Mouse (Mus musculus): Measurements from ENCODE around the gene Rasl11a. TPM values are rescaled to one million over a fixed set of nuclear protein-coding genes. Genes with fewer than 3 reads are reported as not detected.
A peak's percentile ranks its signal among the peaks of the same experiment; 100 is the strongest.
"Not testable (repeated sequence)": the region's sequence is repeated elsewhere in the genome, so short reads cannot be mapped to it uniquely, and the experiment has no call there.

Rasl11a gene
- polyA plus RNA-seq, 1 experiment from 2014 or later: 7.6 TPM

DNA sequence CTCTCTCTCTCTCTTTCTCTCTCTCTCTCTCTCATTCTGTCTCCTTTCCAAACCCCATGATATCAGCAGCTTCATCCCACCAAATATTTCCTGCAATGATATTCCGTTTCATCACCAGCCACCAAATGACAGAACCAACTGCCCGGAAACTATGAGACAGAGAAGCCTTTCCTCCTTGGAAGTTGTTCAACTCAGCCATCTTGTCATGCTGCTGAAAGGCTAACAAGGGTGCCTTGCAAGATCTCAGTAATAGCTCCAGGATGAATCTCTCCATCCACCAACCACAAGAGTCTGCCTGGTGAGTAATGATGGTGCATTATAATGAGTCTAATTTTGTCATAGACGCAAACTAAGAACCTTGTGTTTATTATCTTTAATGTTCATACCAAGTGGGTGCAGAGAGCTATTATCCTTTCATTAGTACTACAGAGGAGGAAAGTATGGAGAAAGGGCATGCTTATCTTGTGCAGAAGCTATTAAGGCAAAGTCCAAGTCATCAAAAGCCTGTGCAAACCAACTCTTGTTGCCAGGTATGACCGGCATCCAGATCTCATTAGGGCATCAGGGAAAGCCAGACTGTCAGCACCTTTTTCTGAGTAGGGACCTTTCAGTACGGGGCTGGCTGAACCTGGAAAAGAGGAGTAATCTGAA, 28.2 kb downstream of the Rasl11a start:
- no peaks in the 10 kb centered on the region for H3K9me3 ChIP-seq (ENCODE audit: control insufficient read depth, low read length)
- H3K4me2 ChIP-seq (replicated peaks): no peak overlapping the region
- no peak overlapping the region for H3K9ac ChIP-seq
- 95% methylated on average over 5 of the region's 5 CpGs for WGBS
- H3K27ac ChIP-seq: no peak overlapping the region
- no peak overlapping the region for H3K4me3 ChIP-seq (replicated peaks; ENCODE audit: low read length)
- no peaks in the 10 kb centered on the region for H3K27me3 ChIP-seq (ENCODE audit: control insufficient read depth, insufficient read depth, low read length)
- no peaks in the 10 kb centered on the region for H3K4me1 ChIP-seq (replicated peaks; ENCODE audit: control insufficient read depth, insufficient read depth, low read length)
- ATAC-seq (ENCODE audit: low FRiP score) (no peak), DNase-seq (ENCODE audit: low spot score) (no peak)
- no peaks in the 10 kb centered on the region for H3K36me3 ChIP-seq (replicated peaks; ENCODE audit: control insufficient read depth, insufficient read depth)

DNA sequence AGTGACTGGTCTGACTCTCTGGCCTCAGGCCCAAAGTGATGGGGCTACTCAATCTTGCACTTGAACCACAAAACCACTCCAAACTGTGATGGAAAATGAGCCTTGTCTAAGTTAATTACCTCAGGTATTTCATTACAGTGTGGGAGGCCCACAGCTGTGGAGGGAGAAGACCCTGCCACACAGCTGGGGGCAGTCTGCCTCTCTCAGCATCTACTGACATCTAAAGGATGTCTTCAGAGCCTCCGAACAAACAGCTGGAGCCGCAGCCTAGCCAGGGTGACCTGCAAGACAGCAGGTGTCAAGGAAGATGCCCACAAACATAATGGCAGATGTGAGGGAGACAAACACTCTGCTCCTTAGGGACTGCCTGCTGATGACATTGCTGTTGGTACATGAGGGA, 31.2 kb downstream of the Rasl11a start:
- H3K27me3 ChIP-seq (ENCODE audit: control insufficient read depth, insufficient read depth, low read length): no peaks in the 10 kb centered on the region
- ATAC-seq (ENCODE audit: low FRiP score) (no peak), DNase-seq (ENCODE audit: low spot score) (no peak)
- H3K9ac ChIP-seq: no peak overlapping the region
- H3K36me3 ChIP-seq (replicated peaks; ENCODE audit: control insufficient read depth, insufficient read depth): no peaks in the 10 kb centered on the region
- no peak overlapping the region for H3K27ac ChIP-seq
- H3K4me1 ChIP-seq (replicated peaks; ENCODE audit: control insufficient read depth, insufficient read depth, low read length): no peaks in the 10 kb centered on the region
- H3K9me3 ChIP-seq (ENCODE audit: control insufficient read depth, low read length): no peaks in the 10 kb centered on the region
- no peak overlapping the region for H3K4me3 ChIP-seq (replicated peaks; ENCODE audit: low read length)
- WGBS: 84% methylated on average over 2 of the region's 2 CpGs
- H3K4me2 ChIP-seq (replicated peaks): no peak overlapping the region

DNA sequence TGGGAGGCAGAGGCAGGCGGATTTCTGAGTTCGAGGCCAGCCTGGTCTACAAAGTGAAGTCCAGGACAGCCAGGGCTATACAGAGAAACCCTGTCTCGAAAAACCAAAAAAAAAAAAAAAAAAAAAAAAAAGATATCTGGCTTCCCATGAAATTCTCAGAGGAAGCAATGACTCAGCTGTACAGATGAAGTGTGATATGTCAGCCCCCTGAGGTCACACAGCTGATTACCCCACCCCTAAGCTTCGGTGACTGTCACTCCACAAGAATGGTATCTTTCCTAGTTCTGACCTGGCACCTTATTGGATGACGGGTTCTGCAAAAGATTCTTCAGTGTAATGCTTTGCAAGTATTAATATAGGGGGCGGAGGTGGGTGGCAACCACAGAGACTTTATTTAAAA, 33.0 kb downstream of the Rasl11a start:
- not testable (repeated sequence) for ATAC-seq (ENCODE audit: low FRiP score); H3K4me2 ChIP-seq (replicated peaks); H3K9me3 ChIP-seq (ENCODE audit: control insufficient read depth, low read length); H3K4me1 ChIP-seq (replicated peaks; ENCODE audit: control insufficient read depth, insufficient read depth, low read length); H3K27me3 ChIP-seq (ENCODE audit: control insufficient read depth, insufficient read depth, low read length); H3K36me3 ChIP-seq (replicated peaks; ENCODE audit: control insufficient read depth, insufficient read depth); H3K4me3 ChIP-seq (replicated peaks; ENCODE audit: low read length); H3K9ac ChIP-seq; DNase-seq (ENCODE audit: low spot score); H3K27ac ChIP-seq
- WGBS: 52% methylated on average over 3 of the region's 6 CpGs

DNA sequence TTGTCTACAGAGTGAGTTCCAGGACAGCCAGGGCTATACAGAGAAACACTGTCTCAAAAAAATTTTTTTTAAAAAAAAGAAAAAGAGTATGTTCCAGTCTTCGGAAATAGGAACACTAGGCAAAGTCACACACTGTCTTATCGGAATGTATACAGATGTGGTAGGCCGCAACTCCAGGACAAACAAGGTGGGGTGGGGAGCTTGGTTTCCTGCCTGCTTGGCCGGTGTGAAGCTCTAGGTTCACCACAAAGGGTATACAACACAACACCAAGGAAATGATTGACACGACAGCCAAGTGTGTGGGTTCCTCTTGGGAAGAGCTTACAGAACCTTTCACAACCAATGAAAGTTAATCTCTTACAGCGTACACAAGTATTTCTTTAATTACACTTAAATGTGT, 37.4 kb downstream of the Rasl11a start:
- Histone ChIP-seq H3K4me3 (replicated peaks; ENCODE audit: low read length) (no peak overlapping the region), H3K9me3 (ENCODE audit: control insufficient read depth, low read length) (no peaks in the 10 kb centered on the region), H3K4me2 (replicated peaks) (no peak overlapping the region), H3K9ac (no peak overlapping the region), H3K4me1 (replicated peaks; ENCODE audit: control insufficient read depth, insufficient read depth, low read length) (no peaks in the 10 kb centered on the region), H3K27me3 (ENCODE audit: control insufficient read depth, insufficient read depth, low read length) (no peaks in the 10 kb centered on the region), H3K36me3 (replicated peaks; ENCODE audit: control insufficient read depth, insufficient read depth) (no peaks in the 10 kb centered on the region), H3K27ac (no peak overlapping the region)
- 89% methylated on average over 6 of the region's 6 CpGs for WGBS
- ATAC-seq (ENCODE audit: low FRiP score) (no peak), DNase-seq (ENCODE audit: low spot score) (no peak)

DNA sequence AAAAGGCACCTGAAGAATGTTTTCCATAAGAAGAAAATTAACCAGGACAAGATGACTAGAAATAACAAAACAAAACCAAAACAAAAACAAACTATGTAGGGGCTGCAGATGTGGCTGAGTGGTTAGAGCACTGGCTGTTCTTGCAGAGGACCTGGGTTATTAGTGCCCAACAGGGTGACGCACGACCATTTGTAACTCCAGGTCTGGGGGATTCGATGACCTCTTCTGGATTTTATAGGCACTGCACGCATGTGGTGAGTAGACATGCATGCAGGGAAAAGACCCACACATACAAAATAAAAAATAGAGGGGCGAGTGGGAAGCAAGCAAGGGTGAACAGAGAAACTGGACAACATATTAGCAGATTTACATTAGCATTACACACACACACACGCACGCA, 38.2 kb downstream of the Rasl11a start:
- no peak overlapping the region for H3K9ac ChIP-seq
- no peaks in the 10 kb centered on the region for H3K9me3 ChIP-seq (ENCODE audit: control insufficient read depth, low read length)
- WGBS: 72% methylated on average over 7 of the region's 7 CpGs
- no peak overlapping the region for H3K27ac ChIP-seq
- H3K27me3 ChIP-seq (ENCODE audit: control insufficient read depth, insufficient read depth, low read length): no peaks in the 10 kb centered on the region
- H3K4me1 ChIP-seq (replicated peaks; ENCODE audit: control insufficient read depth, insufficient read depth, low read length): no peaks in the 10 kb centered on the region
- H3K4me2 ChIP-seq (replicated peaks): no peak overlapping the region
- no peak for DNase-seq (ENCODE audit: low spot score)
- ATAC-seq (ENCODE audit: low FRiP score): no peak
- H3K36me3 ChIP-seq (replicated peaks; ENCODE audit: control insufficient read depth, insufficient read depth): no peaks in the 10 kb centered on the region
- H3K4me3 ChIP-seq (replicated peaks; ENCODE audit: low read length): no peak overlapping the region

DNA sequence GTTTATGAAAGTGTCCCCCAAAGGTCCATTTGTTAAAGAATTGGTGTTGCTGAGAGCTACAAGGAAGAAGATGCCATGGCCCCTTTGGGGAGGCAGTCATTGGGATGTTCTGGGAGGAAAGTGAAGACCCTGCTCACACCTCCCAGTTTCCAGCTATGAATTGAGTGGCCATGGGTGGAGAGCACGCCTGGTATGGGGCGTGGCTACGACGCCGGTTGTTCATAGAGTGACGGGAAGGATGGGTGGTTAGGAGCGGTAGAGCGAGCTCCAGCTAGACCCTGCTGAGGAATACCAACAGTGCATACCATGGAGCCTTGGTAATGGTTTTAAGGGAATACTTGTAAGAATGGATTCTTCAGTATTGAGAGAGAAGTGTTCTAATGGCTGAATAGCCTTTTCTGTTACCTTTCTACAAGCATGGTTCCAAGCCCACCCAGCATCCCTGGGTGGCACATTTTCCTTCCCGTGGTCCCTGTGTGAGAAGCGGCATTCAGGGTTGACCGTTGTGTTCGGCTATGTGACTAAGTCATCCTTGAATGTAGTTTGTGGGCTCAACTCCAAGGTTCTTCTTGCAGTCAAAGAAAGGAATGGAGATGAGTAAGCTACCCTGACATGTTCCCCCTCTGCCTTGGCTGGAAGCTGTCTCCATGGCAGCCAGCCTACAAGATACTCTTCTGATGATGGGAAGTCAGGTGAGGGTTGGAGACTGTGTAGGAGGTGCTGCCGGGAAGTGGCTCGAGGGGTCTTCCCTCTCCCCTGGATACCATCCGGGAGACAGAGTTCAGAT, 38.8 kb downstream of the Rasl11a start:
- ATAC-seq (ENCODE audit: low FRiP score) (no peak), DNase-seq (ENCODE audit: low spot score) (no peak)
- H3K9me3 ChIP-seq (ENCODE audit: control insufficient read depth, low read length): no peaks in the 10 kb centered on the region
- no peak overlapping the region for H3K27ac ChIP-seq
- no peak overlapping the region for H3K4me3 ChIP-seq (replicated peaks; ENCODE audit: low read length)
- H3K36me3 ChIP-seq (replicated peaks; ENCODE audit: control insufficient read depth, insufficient read depth): no peaks in the 10 kb centered on the region
- no peaks in the 10 kb centered on the region for H3K27me3 ChIP-seq (ENCODE audit: control insufficient read depth, insufficient read depth, low read length)
- no peak overlapping the region for H3K9ac ChIP-seq
- no peak overlapping the region for H3K4me2 ChIP-seq (replicated peaks)
- H3K4me1 ChIP-seq (replicated peaks; ENCODE audit: control insufficient read depth, insufficient read depth, low read length): no peaks in the 10 kb centered on the region
- WGBS: 86% methylated on average over 15 of the region's 15 CpGs

DNA sequence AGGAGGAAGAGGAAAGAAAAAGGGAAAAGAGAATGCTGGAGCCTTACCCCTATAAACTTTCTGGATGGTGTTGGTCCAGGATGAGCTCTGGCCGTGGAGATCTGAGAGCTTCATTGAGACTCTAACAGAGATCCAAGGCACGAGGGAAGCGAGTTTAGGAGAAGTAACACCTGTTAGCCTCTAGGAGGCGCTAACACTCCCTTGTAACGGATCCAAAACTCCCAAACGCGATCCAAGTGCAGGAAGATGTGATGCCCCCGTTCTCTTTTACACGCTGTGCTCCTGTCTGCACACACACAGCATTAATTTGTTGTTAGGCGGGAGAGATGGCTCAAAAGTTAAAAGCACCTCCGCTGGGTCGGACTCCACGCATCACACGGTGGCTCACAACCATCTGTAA, 46.3 kb downstream of the Rasl11a start:
- 0 out of 2 replicates have a peak overlapping the region, but pooled peaks have one; percentile 17 for H3K4me2 ChIP-seq (replicated peaks)
- ATAC-seq (ENCODE audit: low FRiP score): no peak
- peak; percentile 44 for DNase-seq (ENCODE audit: low spot score)
- H3K27ac ChIP-seq: no peak overlapping the region
- H3K9ac ChIP-seq: no peak overlapping the region
- H3K27me3 ChIP-seq (ENCODE audit: control insufficient read depth, insufficient read depth, low read length): no peaks in the 10 kb centered on the region
- H3K4me3 ChIP-seq (replicated peaks; ENCODE audit: low read length): no peak overlapping the region
- H3K9me3 ChIP-seq (ENCODE audit: control insufficient read depth, low read length): no peaks in the 10 kb centered on the region
- H3K36me3 ChIP-seq (replicated peaks; ENCODE audit: control insufficient read depth, insufficient read depth): no peaks in the 10 kb centered on the region
- H3K4me1 ChIP-seq (replicated peaks; ENCODE audit: control insufficient read depth, insufficient read depth, low read length): no peaks in the 10 kb centered on the region
- 13% methylated on average over 14 of the region's 14 CpGs for WGBS

DNA sequence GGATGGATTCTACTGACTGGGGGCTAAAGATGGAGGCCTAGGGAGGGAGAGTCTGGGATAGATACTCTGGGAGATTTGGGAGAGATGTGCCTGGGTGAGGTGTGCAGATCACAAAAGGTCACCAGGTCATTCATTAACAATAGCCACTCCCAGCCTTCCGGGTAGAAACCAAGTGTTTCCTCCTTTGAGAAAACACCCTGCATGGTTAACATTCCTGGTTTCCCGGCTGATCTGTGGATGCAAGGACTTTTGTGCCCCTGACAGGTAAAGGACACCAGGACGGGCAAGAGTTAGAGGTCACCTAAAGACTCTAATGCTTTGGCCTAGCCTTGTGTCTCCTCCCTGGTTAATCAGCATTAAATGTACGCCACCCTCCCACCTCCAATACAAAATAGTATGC, 48.0 kb downstream of the Rasl11a start:
- Histone ChIP-seq H3K9me3 (ENCODE audit: control insufficient read depth, low read length) (no peaks in the 10 kb centered on the region), H3K27ac (no peak overlapping the region), H3K36me3 (replicated peaks; ENCODE audit: control insufficient read depth, insufficient read depth) (no peaks in the 10 kb centered on the region), H3K27me3 (ENCODE audit: control insufficient read depth, insufficient read depth, low read length) (no peaks in the 10 kb centered on the region), H3K4me2 (replicated peaks) (no peak overlapping the region), H3K4me1 (replicated peaks; ENCODE audit: control insufficient read depth, insufficient read depth, low read length) (no peaks in the 10 kb centered on the region), H3K9ac (no peak overlapping the region), H3K4me3 (replicated peaks; ENCODE audit: low read length) (no peak overlapping the region)
- WGBS: 85% methylated on average over 4 of the region's 4 CpGs
- DNase-seq (ENCODE audit: low spot score): no peak
- ATAC-seq (ENCODE audit: low FRiP score): no peak

DNA sequence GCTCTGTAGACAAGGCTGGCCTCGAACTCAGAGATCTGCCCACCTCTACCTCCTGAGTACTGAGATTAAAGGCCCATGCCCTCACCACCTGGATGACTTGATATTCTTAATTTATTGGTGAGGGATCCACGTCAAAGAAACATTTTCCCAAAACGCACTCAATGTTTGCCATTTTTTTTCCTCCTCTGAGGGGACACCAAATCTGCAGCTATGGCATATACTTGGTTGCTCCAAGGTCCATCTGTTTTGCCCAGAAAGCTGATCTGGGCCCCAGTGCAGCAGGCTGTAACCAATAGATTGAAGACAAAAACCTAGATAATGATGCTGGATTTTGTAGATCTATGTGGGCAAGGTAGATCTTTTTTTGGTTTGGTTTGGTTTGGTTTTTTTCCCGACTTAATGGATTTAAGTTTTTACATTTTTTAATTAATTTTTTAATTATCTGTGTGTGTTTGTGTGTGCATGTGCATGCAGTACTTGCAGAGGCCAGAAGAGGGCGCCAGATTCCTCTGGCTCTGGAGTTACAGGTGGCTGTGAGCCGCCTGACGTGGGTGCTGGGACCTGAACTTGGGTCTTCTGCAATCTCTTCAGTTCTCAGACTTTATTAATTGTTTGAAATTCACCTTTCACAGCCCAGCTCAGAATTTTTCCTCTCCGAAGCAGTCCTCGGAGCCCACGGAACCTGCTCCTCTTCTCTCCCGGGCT, 48.8 kb downstream of the Rasl11a start:
- H3K4me2 ChIP-seq (replicated peaks): no peak overlapping the region
- H3K4me1 ChIP-seq (replicated peaks; ENCODE audit: control insufficient read depth, insufficient read depth, low read length): no peaks in the 10 kb centered on the region
- H3K4me3 ChIP-seq (replicated peaks; ENCODE audit: low read length): no peak overlapping the region
- ATAC-seq (ENCODE audit: low FRiP score) (no peak), DNase-seq (ENCODE audit: low spot score) (no peak)
- H3K9ac ChIP-seq: no peak overlapping the region
- H3K27me3 ChIP-seq (ENCODE audit: control insufficient read depth, insufficient read depth, low read length): no peaks in the 10 kb centered on the region
- no peaks in the 10 kb centered on the region for H3K36me3 ChIP-seq (replicated peaks; ENCODE audit: control insufficient read depth, insufficient read depth)
- no peaks in the 10 kb centered on the region for H3K9me3 ChIP-seq (ENCODE audit: control insufficient read depth, low read length)
- 85% methylated on average over 11 of the region's 11 CpGs for WGBS
- H3K27ac ChIP-seq: no peak overlapping the region

Measured in hindbrain, embryonic 14.5 days (tissue).